Mouse (Mus musculus): Measurements from ENCODE around the gene Cbln3. TPM values are rescaled to one million over a fixed set of nuclear protein-coding genes. Genes with fewer than 3 reads are reported as not detected.

Gene Cbln3
- polyA plus RNA-seq, 1 experiment: 0.04 TPM

DNA sequence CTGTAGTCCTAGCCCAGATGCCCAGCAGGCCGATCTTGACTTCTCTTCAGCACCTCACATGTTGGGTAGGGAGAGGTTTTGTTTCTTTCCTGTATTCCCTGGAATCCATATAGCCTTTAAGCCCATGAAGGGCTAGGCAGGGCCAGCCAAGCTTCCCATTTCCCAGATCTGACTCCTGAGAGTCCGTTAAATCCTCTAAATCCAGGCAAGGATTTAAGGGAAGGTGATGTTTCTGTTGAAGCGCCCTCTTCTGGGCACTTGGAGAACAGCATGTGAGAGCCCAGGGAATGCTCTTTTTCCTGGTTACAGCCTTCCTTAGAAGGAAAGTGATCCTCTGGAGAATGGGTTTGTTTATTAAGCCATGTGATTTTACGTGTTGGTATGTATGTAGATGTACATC lies 17.2 kb downstream of the Cbln3 start:
- WGBS: 53% methylated on average over 4 of the region's 4 CpGs
- TF ChIP-seq CTCF (IDR thresholded peaks at IDR 0.05; ENCODE audit: borderline replicate concordance, control insufficient read depth, extremely low read depth, insufficient read depth, low read length, poor library complexity) (no peak), POLR2A (IDR thresholded peaks at IDR 0.05; ENCODE audit: control insufficient read depth, extremely low read depth, insufficient read depth, low read length, poor library complexity) (no peak)

DNA sequence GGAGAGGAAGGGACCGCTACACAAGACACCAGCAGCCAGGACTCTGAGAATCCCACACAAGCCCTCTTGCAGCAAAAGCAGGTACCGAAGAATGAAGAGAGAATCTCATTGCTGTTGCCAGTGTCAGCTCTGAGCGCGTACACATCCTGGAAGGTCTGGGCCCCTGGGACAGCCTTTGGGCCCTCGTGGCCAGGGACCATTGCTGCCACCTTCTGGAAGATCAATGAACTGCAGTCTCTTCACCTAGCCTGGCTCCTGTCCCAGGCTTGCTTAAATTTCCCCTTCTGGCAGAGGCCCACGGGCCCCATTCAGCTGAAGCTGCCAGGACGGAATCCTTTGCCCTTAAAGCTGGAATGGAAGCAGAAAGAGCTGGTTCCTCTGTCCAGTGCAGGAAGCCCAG lies 20.4 kb downstream of the Cbln3 start:
- Histone ChIP-seq H3K4me3 (ENCODE audit: control insufficient read depth, insufficient read depth, low read length) (no peak overlapping the region), H3K27me3 (ENCODE audit: control insufficient read depth, insufficient read depth, low read length) (no peaks in the 10 kb centered on the region), H3K4me1 (replicated peaks; ENCODE audit: control insufficient read depth, insufficient read depth, low read length) (no peaks in the 10 kb centered on the region), H3K36me3 (ENCODE audit: control insufficient read depth, insufficient read depth, low read length) (no peaks in the 10 kb centered on the region), H3K27ac (ENCODE audit: control insufficient read depth, insufficient read depth, low read length) (no peak overlapping the region)
- TF ChIP-seq POLR2A (IDR thresholded peaks at IDR 0.05; ENCODE audit: control insufficient read depth, extremely low read depth, insufficient read depth, low read length, poor library complexity) (no peak), CTCF (IDR thresholded peaks at IDR 0.05; ENCODE audit: borderline replicate concordance, control insufficient read depth, extremely low read depth, insufficient read depth, low read length, poor library complexity) (peak; percentile 91; the same call in 1 of the 2 replicates)
- DNase-seq: peak; percentile 68
- 44% methylated on average over 7 of the region's 7 CpGs for WGBS

More for the DNA sequence above, 17.2 kb downstream of the Cbln3 start:
- Histone ChIP-seq H3K27ac (ENCODE audit: control insufficient read depth, insufficient read depth, low read length) (no peak overlapping the region), H3K27me3 (ENCODE audit: control insufficient read depth, insufficient read depth, low read length) (no peaks in the 10 kb centered on the region), H3K4me1 (replicated peaks; ENCODE audit: control insufficient read depth, insufficient read depth, low read length) (no peaks in the 10 kb centered on the region), H3K36me3 (ENCODE audit: control insufficient read depth, insufficient read depth, low read length) (no peaks in the 10 kb centered on the region), H3K4me3 (ENCODE audit: control insufficient read depth, insufficient read depth, low read length) (no peak overlapping the region)
- DNase-seq: peak; percentile 22

DNA sequence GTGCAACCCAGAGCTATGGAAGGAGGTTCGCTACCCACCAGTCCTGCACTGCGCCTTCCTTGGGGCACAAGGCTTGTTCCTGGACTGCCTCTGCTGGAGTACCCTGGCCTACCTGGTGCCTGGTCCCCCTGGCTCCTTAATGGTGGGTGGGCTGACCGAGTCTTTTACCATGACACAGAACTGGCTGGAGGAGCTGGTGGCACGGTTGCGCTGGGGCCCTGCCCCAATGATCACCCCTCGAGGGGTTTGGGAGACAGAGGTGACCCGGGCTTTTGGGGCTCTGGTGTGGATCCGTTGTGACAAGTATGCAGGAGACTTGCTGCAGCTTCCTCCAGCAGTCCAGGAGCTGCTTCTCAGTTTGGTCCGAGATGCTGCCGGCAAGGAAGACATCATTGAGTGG lies 21.2 kb downstream of the Cbln3 start:
- WGBS: 97% methylated on average over 10 of the region's 10 CpGs
- DNase-seq: no peak
- no peaks in the 10 kb centered on the region for H3K4me1 ChIP-seq (replicated peaks; ENCODE audit: control insufficient read depth, insufficient read depth, low read length)
- no peaks in the 10 kb centered on the region for H3K36me3 ChIP-seq (ENCODE audit: control insufficient read depth, insufficient read depth, low read length)
- no peaks in the 10 kb centered on the region for H3K27me3 ChIP-seq (ENCODE audit: control insufficient read depth, insufficient read depth, low read length)
- no peak overlapping the region for H3K27ac ChIP-seq (ENCODE audit: control insufficient read depth, insufficient read depth, low read length)
- TF ChIP-seq CTCF (IDR thresholded peaks at IDR 0.05; ENCODE audit: borderline replicate concordance, control insufficient read depth, extremely low read depth, insufficient read depth, low read length, poor library complexity): no peak
- TF ChIP-seq POLR2A (IDR thresholded peaks at IDR 0.05; ENCODE audit: control insufficient read depth, extremely low read depth, insufficient read depth, low read length, poor library complexity): no peak
- no peak overlapping the region for H3K4me3 ChIP-seq (ENCODE audit: control insufficient read depth, insufficient read depth, low read length)

DNA sequence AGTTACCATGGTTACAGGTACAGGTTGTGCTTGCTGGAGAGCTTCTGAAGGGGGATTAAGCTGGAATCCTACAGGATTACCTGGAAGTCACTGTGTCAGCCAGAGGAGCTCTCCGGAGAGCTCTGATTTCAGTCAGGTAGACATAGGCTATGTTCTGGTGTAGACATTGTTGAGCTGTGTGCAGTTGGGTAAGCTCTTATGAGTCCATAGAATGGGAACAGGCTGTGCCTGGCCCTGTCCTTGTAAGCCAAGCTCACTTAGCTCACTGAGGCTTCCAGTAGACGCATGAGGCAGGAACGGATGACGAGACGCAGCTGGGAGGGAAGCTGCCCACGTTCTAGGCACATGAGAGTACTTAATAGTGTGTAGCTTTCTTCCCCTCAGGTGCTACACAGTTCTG lies 22.0 kb downstream of the Cbln3 start:
- 93% methylated on average over 6 of the region's 6 CpGs for WGBS
- H3K4me1 ChIP-seq (replicated peaks; ENCODE audit: control insufficient read depth, insufficient read depth, low read length): no peaks in the 10 kb centered on the region
- no peak for DNase-seq
- H3K4me3 ChIP-seq (ENCODE audit: control insufficient read depth, insufficient read depth, low read length): no peak overlapping the region
- no peaks in the 10 kb centered on the region for H3K27me3 ChIP-seq (ENCODE audit: control insufficient read depth, insufficient read depth, low read length)
- TF ChIP-seq POLR2A (IDR thresholded peaks at IDR 0.05; ENCODE audit: control insufficient read depth, extremely low read depth, insufficient read depth, low read length, poor library complexity): no peak
- no peak for TF ChIP-seq CTCF (IDR thresholded peaks at IDR 0.05; ENCODE audit: borderline replicate concordance, control insufficient read depth, extremely low read depth, insufficient read depth, low read length, poor library complexity)
- H3K36me3 ChIP-seq (ENCODE audit: control insufficient read depth, insufficient read depth, low read length): no peaks in the 10 kb centered on the region
- no peak overlapping the region for H3K27ac ChIP-seq (ENCODE audit: control insufficient read depth, insufficient read depth, low read length)

DNA sequence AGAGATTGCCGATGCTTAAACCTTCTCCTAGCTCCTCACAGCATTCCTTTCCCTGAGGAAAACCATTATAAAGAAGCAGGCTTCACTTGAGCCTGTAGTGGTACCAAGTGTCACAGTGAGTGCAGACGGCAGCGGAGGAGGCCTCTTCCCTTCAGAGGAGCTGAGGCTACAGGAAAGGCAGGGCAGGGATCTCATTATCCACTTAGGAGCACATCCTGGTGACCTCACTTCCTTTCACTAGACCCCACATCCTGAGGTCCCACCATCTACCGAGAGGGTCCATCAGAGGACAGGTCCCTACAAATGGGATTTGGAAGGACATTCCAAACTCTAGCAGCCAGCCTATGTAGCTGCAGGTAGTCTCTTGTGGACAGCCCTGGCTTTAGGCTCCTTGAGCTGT lies 26.6 kb downstream of the Cbln3 start:
- DNase-seq: no peak
- Histone ChIP-seq H3K4me3 (ENCODE audit: control insufficient read depth, insufficient read depth, low read length) (no peak overlapping the region), H3K27ac (ENCODE audit: control insufficient read depth, insufficient read depth, low read length) (no peak overlapping the region), H3K36me3 (ENCODE audit: control insufficient read depth, insufficient read depth, low read length) (no peaks in the 10 kb centered on the region), H3K4me1 (replicated peaks; ENCODE audit: control insufficient read depth, insufficient read depth, low read length) (peaks cover 17% of the 10 kb centered on the region), H3K27me3 (ENCODE audit: control insufficient read depth, insufficient read depth, low read length) (no peaks in the 10 kb centered on the region)
- TF ChIP-seq POLR2A (IDR thresholded peaks at IDR 0.05; ENCODE audit: control insufficient read depth, extremely low read depth, insufficient read depth, low read length, poor library complexity): no peak
- no peak for TF ChIP-seq CTCF (IDR thresholded peaks at IDR 0.05; ENCODE audit: borderline replicate concordance, control insufficient read depth, extremely low read depth, insufficient read depth, low read length, poor library complexity)
- WGBS: 90% methylated on average over 4 of the region's 4 CpGs

DNA sequence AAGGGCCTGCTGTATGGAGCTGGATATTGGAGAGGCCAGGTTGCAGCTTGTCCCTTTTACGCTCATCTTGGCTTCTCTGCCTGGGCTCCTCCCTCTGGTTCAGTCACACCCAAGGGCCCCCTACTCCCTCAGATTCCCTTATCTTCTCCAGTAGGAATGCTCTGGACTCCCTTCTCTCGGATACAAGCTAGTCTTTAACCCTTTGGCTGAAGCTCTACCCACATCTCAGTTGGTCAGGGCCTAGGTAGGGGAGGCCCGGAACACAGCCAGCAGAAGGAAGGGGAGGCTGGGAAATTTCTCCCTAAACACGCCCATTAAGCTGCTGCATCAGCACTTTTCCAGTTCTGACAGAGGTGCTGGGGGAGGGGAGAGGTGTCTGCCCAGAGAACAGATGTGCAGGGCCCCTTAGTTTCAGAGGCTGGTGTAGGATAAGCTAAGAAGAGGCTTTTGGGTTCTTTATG lies 29.1 kb downstream of the Cbln3 start:
- Histone ChIP-seq H3K27ac (ENCODE audit: control insufficient read depth, insufficient read depth, low read length) (peak overlapping the region; percentile 7; the same call in 1 of the 2 replicates), H3K4me1 (replicated peaks; ENCODE audit: control insufficient read depth, insufficient read depth, low read length) (peaks cover 17% of the 10 kb centered on the region), H3K36me3 (ENCODE audit: control insufficient read depth, insufficient read depth, low read length) (no peaks in the 10 kb centered on the region), H3K4me3 (ENCODE audit: control insufficient read depth, insufficient read depth, low read length) (no peak overlapping the region), H3K27me3 (ENCODE audit: control insufficient read depth, insufficient read depth, low read length) (no peaks in the 10 kb centered on the region)
- WGBS: 71% methylated on average over 4 of the region's 4 CpGs
- DNase-seq: no peak
- TF ChIP-seq CTCF (IDR thresholded peaks at IDR 0.05; ENCODE audit: borderline replicate concordance, control insufficient read depth, extremely low read depth, insufficient read depth, low read length, poor library complexity) (no peak), POLR2A (IDR thresholded peaks at IDR 0.05; ENCODE audit: control insufficient read depth, extremely low read depth, insufficient read depth, low read length, poor library complexity) (no peak)
